Mouse (Mus musculus) midbrain, embryonic 12.5 days (tissue): ENCODE results near the gene Thada. TPM values are rescaled to one million over a fixed set of nuclear protein-coding genes. Genes with fewer than 3 reads are reported as not detected.
"Not testable (repeated sequence)": the region's sequence is repeated elsewhere in the genome, so short reads cannot be mapped to it uniquely, and the experiment has no call there.

Experiments used
- ATAC-seq: fragments of 200-750 bp; cut with Nextera tagmentation; 2 replicates; pipeline ENCODE4 v1.8.0; 2017; ENCODE audit warnings: low read depth, moderate TSS enrichment, moderate library complexity; ENCODE audit not compliant: low FRiP score
- H3K27ac ChIP-seq: fragments of 300-500 bp; sonication (generic); replicated peaks from 2 replicates; pipeline ENCODE4 v1.5.1; 2016; ENCODE audit warnings: mild to moderate bottlenecking
- H3K27me3 ChIP-seq: fragments of 300-500 bp; sonication (generic); 2 replicates; pipeline ENCODE4 v1.6.1; 2016; ENCODE audit warnings: mild to moderate bottlenecking
- H3K36me3 ChIP-seq: fragments of 300-500 bp; sonication (generic); 2 replicates; pipeline ENCODE4 v1.6.1; 2016
- H3K4me1 ChIP-seq: fragments of 300-500 bp; sonication (generic); 2 replicates; pipeline ENCODE4 v1.6.1; 2016
- H3K4me2 ChIP-seq: fragments of 300-500 bp; sonication (generic); replicated peaks from 2 replicates; pipeline ENCODE4 v1.6.1; 2016; ENCODE audit warnings: mild to moderate bottlenecking, moderate library complexity
- H3K4me3 ChIP-seq: fragments of 300-500 bp; sonication (generic); 2 replicates; pipeline ENCODE4 v1.5.1; 2016; ENCODE audit warnings: mild to moderate bottlenecking
- H3K9ac ChIP-seq: fragments of 300-500 bp; sonication (generic); replicated peaks from 2 replicates; pipeline ENCODE4 v1.6.1; 2016; ENCODE audit warnings: mild to moderate bottlenecking, moderate library complexity
- H3K9me3 ChIP-seq: fragments of 300-500 bp; sonication (generic); 2 replicates; pipeline ENCODE4 v1.6.1; 2016; ENCODE audit warnings: mild to moderate bottlenecking
- WGBS: fragments of 180-500 bp; shearing (Covaris S2); methylation state at CpG from one replicate; pipeline ENCODE4 v1.1.7; 2016; 5-methylcytosine and 5-hydroxymethylcytosine counted together
- polyA plus RNA-seq: library from polyadenylated mRNA; unstranded; fragments of >200 nt; fragmentation: Nextera tagmentation; extraction: Ambion mirVana; gene quantifications from 2 replicates; pipeline ENCODE4 v1.2.1, GENCODE M21; 2016

The Thada gene
- polyA plus RNA-seq, 1 experiment from 2014 or later = 11.8 TPM

GRCm38 (mm10) chr17:84190885-84191284, 275.1 kb downstream of the Thada start:
- ATAC-seq = no peak
- Histone ChIP-seq H3K36me3 (0 out of 2 replicates have a peak, but pooled peaks cover 9% of the 10 kb centered on the region), H3K9ac (no peak overlapping the region), H3K27me3 (peaks cover 12% of the 10 kb centered on the region; the same call in 1 of the 2 replicates), H3K4me3 (no peak overlapping the region), H3K27ac (no peak overlapping the region), H3K4me2 (no peak overlapping the region), H3K4me1 (peaks cover 23% of the 10 kb centered on the region), H3K9me3 (no peaks in the 10 kb centered on the region)
- WGBS = 30% methylated on average over 8 of the region's 8 CpGs

- 0 out of 2 replicates have a peak overlapping the region, but pooled peaks have one; percentile 55 for H3K4me3 ChIP-seq
- peaks cover 31% of the 10 kb centered on the region for H3K4me1 ChIP-seq
- ATAC-seq = no peak
- H3K9ac ChIP-seq = peak overlapping the region; percentile 76; the same call in 1 of the 2 replicates
- peak overlapping the region; percentile 94 for H3K27ac ChIP-seq
- peak overlapping the region; percentile 82 for H3K4me2 ChIP-seq
- H3K36me3 ChIP-seq = 0 out of 2 replicates have a peak, but pooled peaks cover 9% of the 10 kb centered on the region
- WGBS = 78% methylated on average over 5 of the region's 5 CpGs
- H3K9me3 ChIP-seq = no peaks in the 10 kb centered on the region
- H3K27me3 ChIP-seq = peaks cover 12% of the 10 kb centered on the region; the same call in 1 of the 2 replicates
Measured at GRCm38 (mm10) chr17:84189127-84189854, 276.7 kb downstream of the Thada start.

- Histone ChIP-seq H3K27ac (peak overlapping the region; percentile 94), H3K4me1 (peaks cover 34% of the 10 kb centered on the region), H3K9me3 (no peaks in the 10 kb centered on the region), H3K4me2 (peak overlapping the region; percentile 82), H3K36me3 (0 out of 2 replicates have a peak, but pooled peaks cover 9% of the 10 kb centered on the region), H3K27me3 (peaks cover 12% of the 10 kb centered on the region; the same call in 1 of the 2 replicates), H3K9ac (peak overlapping the region; percentile 76), H3K4me3 (peak overlapping the region; percentile 55)
- peak; percentile 74 for ATAC-seq
- WGBS = 2% methylated on average over 38 of the region's 38 CpGs
Measured at GRCm38 (mm10) chr17:84188374-84188961, 277.5 kb downstream of the Thada start.

- Histone ChIP-seq H3K36me3 (0 out of 2 replicates have a peak, but pooled peaks cover 5% of the 10 kb centered on the region), H3K4me2 (peak within 1 kb of the TSS; percentile 82), H3K4me3 (peak within 1 kb of the TSS; percentile 76), H3K27me3 (peaks cover 12% of the 10 kb centered on the region; the same call in 1 of the 2 replicates), H3K9me3 (no peaks in the 10 kb centered on the region), H3K4me1 (peaks cover 40% of the 10 kb centered on the region), H3K9ac (peak within 1 kb of the TSS; percentile 94), H3K27ac (peak within 1 kb of the TSS; percentile 94)
- peak; percentile 85 for ATAC-seq
- under 1% methylated on average over 62 of the region's 76 CpGs for WGBS
Measured at GRCm38 (mm10) chr17:84187727-84188373, 278.2 kb downstream of the Thada start, which contains the start of gene Zfp36l2. Zfp36l2 (minus strand) TSS chr17:84187947.

- Histone ChIP-seq H3K4me2 (peak overlapping the region; percentile 82), H3K9ac (peak overlapping the region; percentile 94), H3K27me3 (peaks cover 12% of the 10 kb centered on the region; the same call in 1 of the 2 replicates), H3K27ac (peak overlapping the region; percentile 94), H3K4me3 (peak overlapping the region; percentile 76), H3K4me1 (peaks cover 43% of the 10 kb centered on the region)
- not testable (repeated sequence) for H3K9me3 ChIP-seq, H3K36me3 ChIP-seq
- WGBS = 1% methylated on average over 14 of the region's 37 CpGs
- peak; percentile 10; the same call in 1 of the 2 replicates for ATAC-seq
Measured at GRCm38 (mm10) chr17:84187264-84187663, 278.7 kb downstream of the Thada start.

GRCm38 (mm10) chr17:84186451-84187202, 279.4 kb downstream of the Thada start:
- H3K27ac ChIP-seq = peak overlapping the region; percentile 80
- under 1% methylated on average over 80 of the region's 80 CpGs for WGBS
- H3K4me2 ChIP-seq = peak overlapping the region; percentile 74
- H3K9me3 ChIP-seq = no peaks in the 10 kb centered on the region
- H3K36me3 ChIP-seq = 0 out of 2 replicates have a peak, but pooled peaks cover 3% of the 10 kb centered on the region
- H3K27me3 ChIP-seq = peaks cover 12% of the 10 kb centered on the region; the same call in 1 of the 2 replicates
- no peak for ATAC-seq
- peaks cover 43% of the 10 kb centered on the region for H3K4me1 ChIP-seq
- H3K4me3 ChIP-seq = peak overlapping the region; percentile 76
- H3K9ac ChIP-seq = peak overlapping the region; percentile 94

GRCm38 (mm10) chr17:84185581-84186450, 280.2 kb downstream of the Thada start:
- Histone ChIP-seq H3K27ac (peak overlapping the region; percentile 80), H3K36me3 (no peaks in the 10 kb centered on the region), H3K9me3 (no peaks in the 10 kb centered on the region), H3K4me1 (peaks cover 45% of the 10 kb centered on the region), H3K9ac (peak overlapping the region; percentile 94), H3K4me3 (peak overlapping the region; percentile 76), H3K27me3 (peaks cover 12% of the 10 kb centered on the region; the same call in 1 of the 2 replicates), H3K4me2 (peak overlapping the region; percentile 74)
- ATAC-seq = no peak
- WGBS = under 1% methylated on average over 101 of the region's 108 CpGs

GRCm38 (mm10) chr17:84185011-84185411, 281.0 kb downstream of the Thada start:
- Histone ChIP-seq H3K4me2 (peak overlapping the region; percentile 74), H3K4me3 (peak overlapping the region; percentile 76), H3K9me3 (no peaks in the 10 kb centered on the region), H3K27ac (peak overlapping the region; percentile 39; the same call in 1 of the 2 replicates), H3K36me3 (no peaks in the 10 kb centered on the region), H3K9ac (peak overlapping the region; percentile 94), H3K27me3 (peaks cover 5% of the 10 kb centered on the region; the same call in 1 of the 2 replicates), H3K4me1 (peaks cover 48% of the 10 kb centered on the region)
- no peak for ATAC-seq
- WGBS = 3% methylated on average over 7 of the region's 7 CpGs

GRCm38 (mm10) chr17:84183291-84183781, 282.7 kb downstream of the Thada start:
- 0 out of 2 replicates have a peak overlapping the region, but pooled peaks have one; percentile 29 for H3K9ac ChIP-seq
- H3K9me3 ChIP-seq = no peaks in the 10 kb centered on the region
- H3K27ac ChIP-seq = 0 out of 2 replicates have a peak overlapping the region, but pooled peaks have one; percentile 15
- H3K36me3 ChIP-seq = no peaks in the 10 kb centered on the region
- H3K4me1 ChIP-seq = peaks cover 38% of the 10 kb centered on the region
- no peak for ATAC-seq
- peak overlapping the region; percentile 39 for H3K4me2 ChIP-seq
- WGBS = 6% methylated on average over 12 of the region's 12 CpGs
- H3K27me3 ChIP-seq = no peaks in the 10 kb centered on the region; the same call in 1 of the 2 replicates
- H3K4me3 ChIP-seq = peak overlapping the region; percentile 9
